Mouse (Mus musculus) thymus, postnatal 0 days (tissue): ENCODE data around the gene Tsfm. TPM values are rescaled to one million over a fixed set of nuclear protein-coding genes. Genes with fewer than 3 reads are reported as not detected.
"Not testable (repeated sequence)": the region's sequence is repeated elsewhere in the genome, so short reads cannot be mapped to it uniquely, and the experiment has no call there.

Experiments used
- DNase-seq: peaks from one replicate; pipeline ENCODE4 v3.0.0-alpha.2; 2015; ENCODE audit warnings: low spot score
- polyA plus RNA-seq: library from polyadenylated mRNA; unstranded; fragments of >200 nt; fragmentation: Nextera tagmentation; extraction: Ambion mirVana; gene quantifications from 2 replicates; pipeline ENCODE4 v1.2.1, GENCODE M21; 2015

The Tsfm gene
- polyA plus RNA-seq, 1 experiment from 2014 or later = 74.9 TPM

DNA sequence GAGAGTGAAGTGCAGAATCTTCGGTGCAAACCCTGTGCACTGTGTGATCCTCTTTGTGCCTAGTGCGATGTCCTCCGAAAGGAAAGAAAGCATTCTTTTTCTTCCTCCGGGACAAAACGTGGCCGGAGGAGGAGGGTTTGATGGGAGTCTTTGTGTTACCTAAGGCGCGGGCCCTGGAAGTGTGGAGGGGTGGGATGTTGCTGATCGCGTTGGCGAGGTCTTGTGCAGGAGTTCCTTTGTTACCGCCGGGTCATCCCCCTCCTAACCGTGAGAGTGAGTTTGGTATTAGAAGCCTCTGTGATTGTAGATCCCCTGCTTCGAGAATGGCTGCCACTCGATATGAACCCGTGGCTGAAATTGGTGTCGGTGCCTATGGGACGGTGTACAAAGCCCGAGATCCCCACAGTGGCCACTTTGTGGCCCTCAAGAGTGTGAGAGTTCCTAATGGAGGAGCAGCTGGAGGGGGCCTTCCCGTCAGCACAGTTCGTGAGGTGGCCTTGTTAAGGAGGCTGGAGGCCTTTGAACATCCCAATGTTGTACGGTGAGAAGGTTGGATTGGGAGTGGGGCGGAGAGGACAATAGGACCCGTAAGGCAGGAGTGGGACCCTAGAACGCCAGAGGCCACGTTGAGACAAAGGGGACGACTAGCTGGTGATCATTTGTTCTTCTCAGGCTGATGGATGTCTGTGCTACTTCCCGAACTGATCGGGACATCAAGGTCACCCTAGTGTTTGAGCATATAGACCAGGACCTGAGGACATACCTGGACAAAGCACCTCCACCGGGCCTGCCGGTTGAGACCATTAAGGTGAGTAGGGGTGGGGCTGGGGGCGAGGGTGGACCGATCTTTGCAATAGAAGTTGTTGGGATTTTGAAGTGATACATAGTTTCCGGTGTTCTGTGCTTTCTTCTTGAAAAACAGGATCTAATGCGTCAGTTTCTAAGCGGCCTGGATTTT is 33.6 kb upstream of the Tsfm start:
- DNase-seq = peak; percentile 15

DNA sequence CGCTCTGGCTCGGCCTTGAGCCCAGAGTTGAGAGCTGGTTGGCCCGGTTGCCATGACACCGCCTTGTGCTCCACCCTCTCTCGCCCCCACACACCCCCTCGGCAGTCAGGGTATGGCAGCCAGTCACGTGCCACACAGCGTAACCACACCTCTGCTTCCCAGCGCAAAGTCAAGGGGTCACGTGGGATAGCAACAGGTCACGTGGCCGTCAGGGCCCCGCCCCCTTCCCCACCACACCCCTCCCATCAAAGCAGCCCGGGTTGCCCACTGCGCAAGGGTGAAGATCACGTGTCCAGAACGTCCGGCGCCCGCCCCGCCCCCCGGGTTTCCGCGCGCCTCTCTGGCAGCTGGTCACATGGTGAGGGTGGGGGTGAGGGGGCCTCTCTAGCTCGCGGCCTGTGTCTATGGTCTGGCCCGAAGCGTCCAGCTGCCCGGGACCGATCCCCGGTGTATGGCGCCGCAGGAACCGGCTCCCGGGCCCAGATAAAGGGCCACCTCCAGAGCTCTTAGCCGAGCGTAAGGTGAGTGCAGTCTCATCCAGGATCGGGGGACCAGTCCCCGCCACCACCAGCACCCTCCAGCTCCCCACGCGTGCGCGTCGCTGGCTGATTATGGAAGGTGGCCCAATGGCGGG is 32.7 kb upstream of the Tsfm start, which contains the start of gene Cdk4:
Gene Cdk4 (plus strand): TSS at position 296 of the 634 bp plus-strand sequence.
- DNase-seq = peak; percentile 98

DNA sequence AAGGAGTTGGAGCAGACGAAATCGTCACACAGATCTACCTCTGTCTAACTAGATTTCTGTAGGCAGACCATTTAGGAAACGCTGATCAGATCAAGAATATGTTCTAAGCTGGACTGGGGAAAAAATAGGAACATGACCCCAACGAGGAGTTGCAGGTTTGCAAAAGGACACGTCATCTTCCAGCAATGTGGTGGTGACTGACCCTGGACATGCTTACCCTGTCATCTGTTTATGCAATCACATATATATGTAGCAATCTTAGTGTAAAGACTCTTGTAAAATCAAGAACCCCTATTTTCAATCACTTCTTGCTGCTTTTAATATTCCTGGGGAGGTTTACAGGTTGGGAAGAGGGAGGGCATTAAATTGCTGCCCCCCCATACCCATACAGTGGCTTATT is 31.9 kb upstream of the Tsfm start:
- no peak for DNase-seq

DNA sequence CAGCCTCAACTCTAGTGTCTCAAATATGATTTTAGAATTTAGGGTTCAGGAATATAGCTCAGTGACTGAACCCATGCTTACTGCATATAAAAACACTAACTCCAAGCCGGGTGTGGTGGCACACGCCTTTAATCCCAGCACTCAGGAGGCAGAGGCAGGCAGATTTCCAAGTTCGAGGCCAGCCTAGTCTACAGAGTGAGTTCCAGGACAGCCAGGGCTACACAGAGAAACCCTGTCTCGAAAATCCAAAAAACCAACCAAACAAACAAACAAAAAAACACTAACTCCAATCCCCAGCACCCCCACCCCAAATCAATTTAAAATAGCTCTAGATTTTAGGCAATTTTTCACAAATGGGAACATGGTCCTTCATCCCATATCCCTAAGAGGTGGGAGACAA is 31.5 kb upstream of the Tsfm start:
- DNase-seq = not testable (repeated sequence)

DNA sequence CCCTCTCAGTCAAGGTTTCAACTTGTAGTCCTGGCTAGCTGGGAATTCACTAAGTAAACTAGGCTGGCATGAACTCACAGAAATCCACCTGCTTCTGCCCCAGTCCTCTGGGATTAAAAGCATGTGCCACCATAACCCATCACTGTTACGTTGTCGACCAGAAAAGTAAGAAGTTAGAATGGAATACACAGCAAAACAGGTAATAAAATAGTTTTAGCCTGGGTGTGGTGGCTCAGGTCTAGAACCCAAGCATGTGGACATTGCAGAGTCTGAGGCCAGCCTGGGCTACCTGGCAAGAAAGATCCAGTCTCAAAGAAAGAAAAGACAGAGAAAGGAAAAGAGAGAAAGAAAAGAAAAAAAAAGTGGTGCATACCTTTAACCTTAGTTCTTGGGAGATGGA is 30.9 kb upstream of the Tsfm start:
- DNase-seq = no peak

DNA sequence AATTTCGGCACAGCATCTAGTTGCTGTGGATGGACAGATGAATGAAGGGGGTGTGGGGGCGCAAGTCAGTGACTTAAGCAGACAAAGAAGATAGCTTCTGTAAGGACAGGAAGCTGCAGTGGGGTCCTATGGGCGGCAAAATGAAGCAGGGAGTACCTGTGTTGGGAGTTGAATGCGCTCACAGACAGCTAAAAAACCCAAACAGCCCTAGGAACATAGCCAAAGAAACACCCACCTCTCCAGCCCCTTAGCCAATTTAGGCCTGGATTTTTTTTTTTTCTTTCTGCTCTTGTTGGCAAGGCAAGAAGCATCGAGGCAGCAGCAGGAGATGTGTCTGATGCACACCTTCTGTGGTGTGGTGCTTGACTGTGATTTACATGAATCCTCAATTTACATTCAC is 30.4 kb upstream of the Tsfm start:
- no peak for DNase-seq

DNA sequence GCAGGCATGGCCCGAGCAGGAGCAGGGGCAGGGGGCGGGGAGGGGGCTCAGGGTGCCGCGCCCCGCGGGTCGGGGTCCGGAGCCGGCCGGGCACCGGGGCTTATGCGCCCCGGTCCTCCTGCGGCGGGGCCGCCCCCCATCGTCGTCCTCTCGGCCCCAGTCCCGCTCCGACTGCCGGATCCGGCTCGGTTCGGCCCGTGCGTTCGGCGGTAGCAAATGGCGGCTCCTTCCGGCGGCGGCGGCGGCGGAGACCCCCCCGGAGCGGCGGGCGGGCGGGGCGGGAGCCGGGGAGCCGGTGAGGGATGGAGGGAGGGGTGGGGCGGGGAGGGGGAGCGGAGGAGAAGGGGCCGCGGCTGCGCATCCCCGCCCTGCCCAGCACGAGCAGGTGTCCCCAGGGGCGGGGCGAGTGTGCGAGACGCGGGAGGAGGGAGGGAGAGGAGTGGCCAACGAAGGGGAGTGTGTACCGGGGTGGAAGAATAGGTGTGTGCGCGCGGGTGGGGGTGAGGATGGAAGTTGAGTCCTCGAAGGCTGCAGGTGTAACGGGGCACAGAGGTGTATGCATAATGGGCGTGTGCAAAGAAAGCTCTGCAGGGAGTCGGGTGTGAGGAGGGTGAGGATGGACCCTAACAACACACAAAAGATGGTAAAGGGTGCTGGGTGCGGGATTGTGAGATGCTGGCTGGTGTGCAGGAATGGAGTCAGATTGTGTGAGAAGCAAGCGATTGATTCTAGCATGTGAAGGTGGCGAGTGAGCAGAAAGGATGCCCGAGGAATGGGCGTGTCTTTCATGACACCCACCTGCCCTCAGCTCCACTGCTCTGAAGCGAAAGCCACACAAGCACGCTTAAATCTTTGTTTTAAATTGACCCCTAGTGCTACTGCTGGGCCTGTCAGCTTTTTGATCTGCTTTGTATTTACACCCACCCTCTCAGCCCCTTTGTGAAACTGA is 29.6 kb upstream of the Tsfm start, which contains the start of gene March9:
Gene March9 (minus strand): TSS at position 217 of the 949 bp plus-strand sequence.
- peak; percentile 75 for DNase-seq

DNA sequence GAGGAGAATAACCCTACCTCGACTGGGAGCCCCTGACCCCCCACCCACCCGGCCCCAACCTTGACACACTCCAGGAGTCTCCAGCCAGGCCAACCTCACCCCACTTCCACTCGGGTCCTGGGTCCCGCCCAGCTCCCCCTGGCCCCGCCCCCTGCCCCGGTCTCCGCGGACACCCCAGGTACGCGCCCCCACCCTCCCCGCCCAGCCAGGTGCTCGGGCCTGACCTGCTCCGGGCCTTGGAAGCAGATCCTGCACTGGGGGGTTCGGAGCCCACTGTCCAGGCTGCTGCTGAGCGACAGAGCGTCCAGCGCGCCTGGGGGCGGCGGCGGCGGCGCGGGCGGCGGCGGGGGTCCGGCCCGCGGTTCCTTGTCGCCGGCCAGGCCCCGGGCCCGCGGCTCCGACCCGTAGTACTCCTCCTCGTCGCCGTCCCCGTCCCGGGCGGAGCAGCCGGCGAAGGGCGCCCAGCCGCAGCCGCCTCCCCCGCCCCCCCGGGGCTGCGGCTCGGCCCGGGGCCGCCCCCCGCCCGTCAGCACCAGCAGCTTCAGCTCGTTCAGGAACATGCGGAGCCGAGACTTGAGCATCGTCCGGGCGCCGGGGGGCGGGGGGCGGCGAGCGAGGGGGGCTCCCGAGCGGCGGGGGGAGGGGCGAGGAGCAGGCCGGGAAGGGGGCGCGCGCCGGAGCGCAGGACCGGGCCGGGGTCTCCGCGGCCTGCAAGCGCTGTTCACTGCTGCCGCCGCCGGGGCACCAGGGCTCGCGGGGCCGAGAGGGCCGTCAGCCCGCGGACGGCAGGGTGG is 28.7 kb upstream of the Tsfm start:
- no peak for DNase-seq

DNA sequence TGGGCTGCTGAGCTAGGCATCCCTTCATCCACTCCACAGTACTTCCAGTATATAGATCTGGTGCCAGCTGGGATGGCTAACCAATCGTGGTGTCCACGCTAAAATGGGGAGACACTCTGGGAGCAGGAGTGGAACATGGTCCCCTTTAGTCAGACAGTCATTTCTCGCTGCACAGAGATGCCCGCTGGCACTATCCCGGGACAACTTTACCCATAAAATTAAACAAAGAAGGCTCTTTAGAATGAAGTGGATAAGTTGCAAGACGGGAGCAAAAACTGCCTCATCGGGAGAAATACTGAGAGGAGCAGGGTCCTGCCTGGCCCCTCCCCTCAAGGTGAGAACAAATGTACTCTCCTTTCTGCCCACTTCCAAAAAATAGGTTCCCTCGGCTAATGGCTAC is 28.1 kb upstream of the Tsfm start:
- no peak for DNase-seq

DNA sequence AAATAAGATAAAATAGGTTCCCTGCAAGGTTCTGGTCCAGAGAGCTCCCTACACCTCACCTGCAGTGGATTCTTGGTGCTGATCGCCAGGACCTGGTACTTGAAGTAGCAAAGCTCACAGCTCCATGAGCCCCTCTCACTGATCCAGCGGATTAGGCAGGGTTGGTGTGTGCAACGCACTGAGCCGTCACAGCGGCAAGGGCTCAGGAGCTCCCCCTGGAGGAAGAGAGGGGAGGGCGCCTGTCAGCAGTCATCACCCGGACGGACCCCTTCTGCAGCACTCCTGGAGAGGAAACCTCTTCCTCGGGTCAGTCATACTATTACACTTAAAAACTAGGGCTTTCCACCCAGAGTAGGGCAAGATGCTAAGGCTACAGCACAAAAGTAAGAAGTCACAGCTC is 27.5 kb upstream of the Tsfm start:
- peak; percentile 75 for DNase-seq

DNA sequence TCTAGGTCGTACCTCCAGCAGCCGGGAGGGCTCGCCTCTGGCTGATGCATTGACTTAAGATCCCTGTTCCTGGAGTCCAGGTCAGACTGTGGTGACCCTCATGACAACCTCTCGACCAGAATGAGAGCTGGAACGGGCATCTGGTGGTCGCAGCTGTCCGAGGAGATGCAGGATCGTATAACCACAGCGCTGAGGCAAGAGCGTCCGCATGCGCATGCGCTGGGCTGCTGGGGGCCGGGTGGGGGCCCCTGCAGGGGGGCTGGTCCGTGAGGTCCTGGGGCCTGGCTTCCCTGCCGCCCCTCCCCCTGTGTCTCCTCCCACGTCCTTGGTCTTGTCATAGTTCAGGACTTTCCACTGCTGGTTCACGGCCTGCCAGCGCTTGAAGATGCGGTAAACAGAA is 25.9 kb upstream of the Tsfm start:
- DNase-seq = no peak

DNA sequence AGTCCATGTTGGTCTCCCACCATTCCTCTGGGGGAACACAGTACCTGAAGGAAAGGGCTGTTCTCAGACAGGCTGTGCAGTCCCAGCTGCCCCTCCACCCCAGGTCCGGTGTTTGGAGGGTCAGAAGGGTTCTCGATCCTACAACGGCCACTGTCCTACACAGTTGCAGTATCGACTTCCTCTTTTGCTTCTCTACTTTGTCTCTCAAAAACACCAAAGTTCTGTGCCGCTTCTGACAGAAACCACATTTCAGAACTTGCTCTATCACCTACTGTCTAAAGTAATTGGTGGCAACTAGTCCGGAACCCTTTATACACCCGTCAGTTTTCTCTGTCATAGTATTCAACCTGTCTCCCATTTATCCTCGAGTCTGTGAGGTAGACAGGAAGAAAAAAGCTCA is 24.8 kb upstream of the Tsfm start:
- no peak for DNase-seq

DNA sequence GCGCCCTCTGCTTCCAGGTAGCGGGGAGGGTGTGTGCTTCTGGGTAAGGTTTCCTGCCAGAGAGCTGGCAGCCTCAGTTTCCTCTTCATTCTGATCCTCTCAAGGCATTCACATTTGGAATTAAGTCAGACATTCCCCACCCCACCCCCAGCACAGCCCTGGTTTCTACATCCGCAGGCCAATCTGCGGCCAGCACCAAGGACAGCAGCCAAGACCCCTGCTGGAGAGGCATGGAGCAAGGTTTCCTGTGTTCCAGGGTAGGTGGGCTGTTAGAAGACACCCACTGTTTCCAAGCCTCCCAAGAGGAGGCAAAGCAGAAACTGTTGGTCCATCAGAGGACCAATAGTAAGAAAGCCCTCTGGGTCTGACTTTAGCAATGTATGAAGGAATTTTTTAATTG is 24.0 kb upstream of the Tsfm start:
- no peak for DNase-seq

DNA sequence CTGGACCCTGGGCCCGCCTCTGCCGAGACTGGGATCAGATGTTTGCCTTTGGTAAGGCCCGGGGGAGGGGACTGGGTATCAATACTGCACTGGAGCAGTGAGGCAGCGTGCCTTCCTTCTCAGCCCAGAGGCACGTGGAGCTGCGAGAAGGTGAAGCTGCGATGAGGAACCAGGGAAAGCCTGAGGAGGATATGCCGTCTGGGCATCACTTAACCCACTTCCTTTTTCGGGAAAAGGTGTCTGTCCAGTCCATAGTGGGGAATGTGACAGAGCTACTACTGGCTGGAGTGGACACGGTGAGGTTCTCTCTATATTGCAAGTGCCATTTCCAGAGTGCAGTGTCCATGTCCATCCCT is 19.5 kb upstream of the Tsfm start:
- no peak for DNase-seq

DNA sequence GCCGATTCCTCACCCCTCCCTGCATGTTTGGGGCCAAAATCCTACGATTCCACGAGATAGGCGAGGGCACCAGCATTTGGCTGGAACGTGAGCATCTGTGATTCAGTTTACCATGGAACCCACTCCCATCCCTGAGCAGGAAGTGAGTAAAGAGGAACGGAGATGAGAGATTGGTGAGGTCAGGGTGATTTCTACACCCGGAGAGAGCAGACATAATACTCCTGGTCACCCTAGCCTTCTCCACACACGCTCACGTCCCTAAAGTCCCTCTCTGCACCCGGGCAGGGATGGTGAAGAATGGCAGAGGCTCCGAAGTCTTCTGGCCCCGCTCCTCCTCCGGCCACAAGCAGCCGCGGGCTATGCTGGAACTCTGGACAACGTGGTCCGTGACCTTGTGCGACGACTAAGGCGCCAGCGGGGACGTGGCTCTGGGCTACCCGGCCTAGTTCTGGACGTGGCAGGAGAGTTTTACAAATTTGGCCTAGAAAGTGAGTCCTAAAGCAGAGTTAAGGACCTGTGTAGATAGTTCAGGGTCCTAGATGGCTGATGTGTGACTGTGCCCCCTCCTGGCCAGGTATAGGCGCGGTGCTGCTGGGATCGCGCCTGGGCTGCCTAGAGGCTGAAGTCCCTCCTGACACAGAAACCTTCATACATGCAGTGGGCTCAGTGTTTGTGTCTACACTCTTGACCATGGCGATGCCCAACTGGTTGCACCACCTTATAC is 18.9 kb upstream of the Tsfm start:
- DNase-seq = no peak

DNA sequence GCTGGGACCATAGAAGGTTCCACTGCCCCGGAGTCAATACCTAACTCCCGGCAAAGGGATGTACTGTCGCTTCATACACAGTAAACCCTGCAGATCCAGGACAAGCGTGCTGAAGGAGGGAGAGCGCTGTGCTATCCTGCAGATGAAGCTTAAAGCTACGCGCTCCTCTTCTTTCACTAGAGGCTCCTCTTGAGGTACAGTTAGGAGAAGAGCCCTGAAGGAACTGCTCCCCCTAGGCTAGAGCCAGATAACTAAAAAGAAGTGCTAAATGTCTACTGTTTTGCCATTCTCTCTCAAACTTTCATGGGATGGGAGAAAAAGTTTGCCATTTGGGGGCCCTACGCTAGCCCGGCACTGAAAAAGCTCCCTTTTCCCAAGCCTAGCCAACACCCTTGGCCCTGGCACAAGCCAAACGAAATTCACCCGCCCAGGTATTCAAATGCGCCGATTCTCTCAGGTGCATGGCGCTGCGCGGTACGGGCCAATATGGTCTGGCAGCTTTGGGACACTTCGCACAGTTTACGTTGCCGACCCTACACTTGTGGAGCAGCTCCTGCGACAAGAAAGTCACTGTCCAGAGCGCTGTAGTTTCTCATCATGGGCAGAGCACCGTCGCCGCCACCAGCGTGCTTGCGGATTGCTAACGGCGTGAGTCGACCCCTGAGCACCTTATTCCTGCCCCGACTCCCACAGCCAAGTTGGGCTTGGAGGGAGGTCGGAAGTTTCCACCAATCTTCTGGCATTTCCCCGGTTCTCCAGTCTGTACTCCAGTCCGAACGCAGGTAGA is 18.2 kb upstream of the Tsfm start:
- DNase-seq = no peak

DNA sequence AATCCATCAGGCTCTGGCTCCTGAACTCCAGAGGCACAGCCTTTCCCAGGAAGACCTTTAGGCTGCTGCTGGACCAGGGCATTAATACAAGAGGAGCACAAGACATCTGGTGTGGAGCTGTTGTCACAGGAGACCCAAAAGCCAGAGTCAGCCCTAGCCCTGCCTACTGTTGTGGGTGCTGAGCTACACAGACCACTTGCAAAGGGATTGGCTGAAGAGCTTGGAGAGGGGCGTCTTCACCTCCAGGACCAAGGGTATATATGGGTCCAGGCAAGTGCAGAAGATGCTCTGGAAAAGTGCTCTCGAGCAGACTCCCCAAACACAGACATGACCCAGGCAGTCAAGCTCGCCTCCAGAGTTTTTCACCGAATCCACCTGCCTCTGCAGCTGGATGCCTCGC is 17.3 kb upstream of the Tsfm start, which contains the start of gene Cyp27b1:
Gene Cyp27b1 (plus strand): TSS at position 297 of the 400 bp plus-strand sequence.
- DNase-seq = no peak

DNA sequence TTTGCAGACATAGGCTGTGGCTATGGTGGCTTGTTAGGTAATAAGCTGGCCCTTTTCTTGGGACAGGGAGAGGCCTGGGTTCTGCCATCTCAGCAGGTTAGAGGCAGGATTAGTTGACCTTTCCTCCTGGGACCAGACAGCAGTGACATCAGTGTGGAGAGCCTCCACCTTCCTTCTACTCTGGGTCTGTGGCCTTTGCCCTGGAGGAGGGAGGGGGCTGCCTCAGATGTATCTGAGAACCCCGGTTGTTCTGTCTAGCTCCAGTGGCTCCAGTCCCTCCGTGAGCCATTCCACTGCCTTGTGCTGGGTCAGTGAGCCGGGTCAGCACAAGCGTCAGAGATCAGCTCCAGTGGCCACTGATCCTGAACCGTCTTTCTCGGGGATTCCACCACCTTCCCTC is 12.5 kb upstream of the Tsfm start:
- no peak for DNase-seq

DNA sequence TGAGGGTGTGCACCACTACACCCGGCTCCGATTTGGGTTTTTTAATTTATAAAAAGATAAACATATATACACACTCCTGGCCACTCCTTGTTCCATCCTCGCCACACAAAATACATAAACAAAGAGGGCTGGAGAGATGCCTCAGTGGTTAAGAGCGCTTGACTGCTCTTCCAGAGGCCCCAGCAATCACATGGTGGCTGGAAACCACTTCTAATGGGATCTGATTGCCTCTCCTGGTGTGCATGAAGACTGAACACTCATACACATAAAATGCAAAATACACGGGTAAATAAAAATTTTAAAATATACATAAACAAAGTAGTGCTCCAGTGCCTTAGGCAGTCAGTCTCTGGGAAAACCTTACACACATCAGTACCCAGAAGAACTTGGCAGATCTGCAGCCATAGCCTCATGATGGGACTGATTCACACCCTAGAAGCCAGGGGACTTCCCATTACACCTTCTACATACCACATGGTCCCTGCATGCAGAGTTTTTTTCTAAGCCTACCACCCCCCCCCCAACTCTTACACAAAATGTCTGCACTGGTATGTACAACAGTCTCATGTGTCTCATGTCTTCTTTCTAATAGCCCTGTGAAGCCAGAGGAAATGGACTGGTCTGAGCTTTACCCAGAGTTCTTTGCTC is 12.0 kb upstream of the Tsfm start:
- DNase-seq = no peak
